Mouse (Mus musculus): ENCODE measurements at regions not wholly inside any gene's neighbourhood (a gene's known extent, or its start where the extent isn't known, plus 50 kb on each side); places are given as distances from the start of the nearest gene placed in this dataset.

DNA sequence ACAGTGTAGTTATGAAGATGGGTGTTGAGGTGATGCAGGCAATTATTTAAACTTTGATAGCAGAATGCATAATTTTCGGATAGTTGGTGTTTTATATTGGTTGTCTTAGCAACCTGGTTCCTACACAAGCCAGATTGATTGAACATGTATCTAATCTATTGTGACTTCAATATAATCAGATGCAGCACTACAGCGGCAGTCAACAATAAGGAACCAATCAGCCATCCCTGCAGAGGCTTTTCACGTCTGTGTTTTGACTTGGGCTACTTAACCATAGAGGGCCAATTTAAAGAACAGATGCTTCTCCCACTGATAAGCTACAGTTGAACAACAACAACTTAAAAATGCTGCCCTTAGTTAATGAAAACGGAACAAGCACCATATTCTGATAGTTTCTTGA is 267.8 kb downstream of the Lmo7 start:
- Histone ChIP-seq H3K9ac (no peak overlapping the region), H3K27ac (no peak overlapping the region), H3K4me3 (no peak overlapping the region), H3K27me3 (no peaks in the 10 kb centered on the region), H3K4me1 (no peaks in the 10 kb centered on the region), H3K36me3 (no peaks in the 10 kb centered on the region), H3K9me3 (no peaks in the 10 kb centered on the region), H3K4me2 (replicated peaks) (no peak overlapping the region)
- 43% methylated on average over 4 of the region's 4 CpGs for WGBS
- ATAC-seq (ENCODE audit: insufficient number of reproducible peaks, insufficient read depth, low FRiP score, low TSS enrichment): no peak

- H3K36me3 ChIP-seq: no peaks in the 10 kb centered on the region
- 16% methylated on average over 2 of the region's 2 CpGs for WGBS
- no peak overlapping the region for H3K9ac ChIP-seq
- 0 out of 2 replicates have a peak, but pooled peaks have one; percentile 56 for ATAC-seq (ENCODE audit: insufficient number of reproducible peaks, insufficient read depth, low FRiP score, low TSS enrichment)
- H3K4me2 ChIP-seq (replicated peaks): no peak overlapping the region
- no peak overlapping the region for H3K4me3 ChIP-seq
- H3K27me3 ChIP-seq: no peaks in the 10 kb centered on the region
- H3K4me1 ChIP-seq: no peaks in the 10 kb centered on the region
- no peak overlapping the region for H3K27ac ChIP-seq
- no peaks in the 10 kb centered on the region for H3K9me3 ChIP-seq
Observed at GRCm38 (mm10) chr14:101984401-101984800, 254.6 kb downstream of the Lmo7 start.
